Mouse (Mus musculus) liver, embryonic 12.5 days (tissue): Measurements from ENCODE around the gene Psg26. TPM values are rescaled to one million over a fixed set of nuclear protein-coding genes. Genes with fewer than 3 reads are reported as not detected.
"Not testable (repeated sequence)": the region's sequence is repeated elsewhere in the genome, so short reads cannot be mapped to it uniquely, and the experiment has no call there.

ENCODE experiments used
- ATAC-seq: fragments of 200-750 bp; cut with Nextera tagmentation; 2 replicates; pipeline ENCODE4 v1.8.0; 2017; ENCODE audit warnings: moderate number of reproducible peaks, mild to moderate bottlenecking, moderate library complexity
- H3K27ac ChIP-seq: fragments of 300-500 bp; sonication (generic); 2 replicates; pipeline ENCODE4 v1.5.1; 2016; ENCODE audit warnings: mild to moderate bottlenecking
- H3K27me3 ChIP-seq: fragments of 300-500 bp; sonication (generic); replicated peaks from 2 replicates; pipeline ENCODE4 v1.6.1; 2016; ENCODE audit warnings: mild to moderate bottlenecking, moderate library complexity
- H3K36me3 ChIP-seq: fragments of 300-500 bp; sonication (generic); 2 replicates; pipeline ENCODE4 v1.6.1; 2016; ENCODE audit warnings: mild to moderate bottlenecking, moderate library complexity
- H3K4me1 ChIP-seq: fragments of 300-500 bp; sonication (generic); 2 replicates; pipeline ENCODE4 v1.6.1; 2016
- H3K4me2 ChIP-seq: fragments of 300-500 bp; sonication (generic); 2 replicates; pipeline ENCODE4 v1.6.1; 2016; ENCODE audit warnings: mild to moderate bottlenecking, moderate library complexity
- H3K4me3 ChIP-seq: fragments of 300-500 bp; sonication (generic); 2 replicates; pipeline ENCODE4 v1.5.1; 2016; ENCODE audit warnings: mild to moderate bottlenecking, moderate library complexity
- H3K9ac ChIP-seq: fragments of 300-500 bp; sonication (generic); 2 replicates; pipeline ENCODE4 v1.6.1; 2016; ENCODE audit warnings: mild to moderate bottlenecking, moderate library complexity
- H3K9me3 ChIP-seq: fragments of 300-500 bp; sonication (generic); replicated peaks from 2 replicates; pipeline ENCODE4 v1.6.1; 2016; ENCODE audit warnings: mild to moderate bottlenecking, moderate library complexity
- WGBS: fragments of 180-500 bp; shearing (Covaris S2); methylation state at CpG from one replicate; pipeline ENCODE4 v1.1.7; 2016; ENCODE audit not compliant: insufficient replicate concordance; 5-methylcytosine and 5-hydroxymethylcytosine counted together
- polyA plus RNA-seq: library from polyadenylated mRNA; unstranded; fragments of >200 nt; fragmentation: Nextera tagmentation; extraction: Ambion mirVana; gene quantifications from 2 replicates; pipeline ENCODE4 v1.2.1, GENCODE M21; 2016

Psg26 gene
- not detected in 2 replicates for polyA plus RNA-seq

DNA sequence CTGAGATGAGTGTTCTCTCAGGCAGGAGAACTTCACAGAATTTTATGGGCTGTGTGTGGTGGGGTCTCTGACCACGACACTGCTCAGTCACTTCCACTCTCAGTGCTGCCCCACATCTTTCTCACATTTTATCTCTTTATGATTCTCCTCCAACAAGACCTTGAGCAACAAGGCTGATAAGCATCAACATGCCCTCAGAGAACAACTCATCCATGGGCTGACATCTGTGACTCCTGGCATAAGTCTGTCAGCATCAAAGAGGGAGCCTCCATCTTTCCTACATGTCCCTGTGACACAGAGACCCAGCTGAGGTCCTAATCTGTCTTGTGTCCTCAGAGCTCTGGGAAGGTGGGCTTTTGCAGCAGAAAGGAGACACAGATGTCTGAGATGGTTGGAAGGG, at the start of gene Psg26:
Psg26 (minus strand) TSS at position 101 of the 400 bp plus-strand sequence.
- Histone ChIP-seq H3K4me3 (no peak within 1 kb of the TSS), H3K27ac (no peak within 1 kb of the TSS), H3K4me1 (no peaks in the 10 kb centered on the region), H3K9ac (no peak within 1 kb of the TSS), H3K27me3 (no peaks in the 10 kb centered on the region), H3K36me3 (no peaks in the 10 kb centered on the region), H3K4me2 (no peak within 1 kb of the TSS), H3K9me3 (0 out of 2 replicates have a peak, but pooled peaks cover 6% of the 10 kb centered on the region)
- WGBS = 38% methylated on average over 1 of the region's 1 CpGs
- ATAC-seq = no peak

- no peaks in the 10 kb centered on the region for H3K27me3 ChIP-seq
- H3K9ac ChIP-seq = no peak overlapping the region
- no peaks in the 10 kb centered on the region for H3K36me3 ChIP-seq
- H3K27ac ChIP-seq = no peak overlapping the region
- no peak for ATAC-seq
- no peaks in the 10 kb centered on the region for H3K4me1 ChIP-seq
- no peak overlapping the region for H3K4me3 ChIP-seq
- no peaks in the 10 kb centered on the region for H3K9me3 ChIP-seq
- no peak overlapping the region for H3K4me2 ChIP-seq
- WGBS = 42% methylated on average over 3 of the region's 3 CpGs
These were observed 49.4 kb upstream of the Psg26 start for GRCm38 (mm10) chr7:18533420-18533819.

- no peak within 1 kb of the TSS for H3K4me2 ChIP-seq
- no peaks in the 10 kb centered on the region for H3K9me3 ChIP-seq
- no peak within 1 kb of the TSS for H3K27ac ChIP-seq
- WGBS = 65% methylated on average over 1 of the region's 1 CpGs
- ATAC-seq = no peak
- H3K27me3 ChIP-seq = no peaks in the 10 kb centered on the region
- H3K36me3 ChIP-seq = no peaks in the 10 kb centered on the region
- H3K4me3 ChIP-seq = no peak within 1 kb of the TSS
- H3K4me1 ChIP-seq = no peaks in the 10 kb centered on the region
- H3K9ac ChIP-seq = no peak within 1 kb of the TSS
These were observed 48.2 kb upstream of the Psg26 start, which contains the start of gene Psg25 for GRCm38 (mm10) chr7:18532169-18532568. Psg25 (minus strand) TSS chr7:18532269.

- no peaks in the 10 kb centered on the region; the same call in 1 of the 2 replicates for H3K9me3 ChIP-seq
- H3K4me3 ChIP-seq = no peak overlapping the region
- H3K36me3 ChIP-seq = no peaks in the 10 kb centered on the region
- 78% methylated on average over 8 of the region's 8 CpGs for WGBS
- no peaks in the 10 kb centered on the region for H3K27me3 ChIP-seq
- no peak overlapping the region for H3K4me2 ChIP-seq
- H3K27ac ChIP-seq = no peak overlapping the region
- no peak for ATAC-seq
- no peak overlapping the region for H3K9ac ChIP-seq
- H3K4me1 ChIP-seq = no peaks in the 10 kb centered on the region
These were observed 40.7 kb upstream of the Psg26 start for GRCm38 (mm10) chr7:18524668-18525067.

GRCm38 (mm10) chr7:18512848-18513247, 28.9 kb upstream of the Psg26 start:
- H3K4me2 ChIP-seq, H3K27me3 ChIP-seq, H3K4me3 ChIP-seq, H3K27ac ChIP-seq, H3K9me3 ChIP-seq, ATAC-seq, H3K4me1 ChIP-seq, H3K9ac ChIP-seq, H3K36me3 ChIP-seq: not testable (repeated sequence)

GRCm38 (mm10) chr7:18512417-18512816, 28.4 kb upstream of the Psg26 start:
- 53% methylated on average over 2 of the region's 2 CpGs for WGBS
- ATAC-seq, H3K4me2 ChIP-seq: not testable (repeated sequence)

GRCm38 (mm10) chr7:18511479-18511878, 27.5 kb upstream of the Psg26 start:
- H3K4me1 ChIP-seq = no peaks in the 10 kb centered on the region
- no peak for ATAC-seq
- H3K4me3 ChIP-seq = no peak overlapping the region
- H3K27me3 ChIP-seq = no peaks in the 10 kb centered on the region
- WGBS = 21% methylated on average over 9 of the region's 9 CpGs
- H3K9ac ChIP-seq = no peak overlapping the region
- H3K9me3 ChIP-seq = no peaks in the 10 kb centered on the region
- no peak overlapping the region for H3K4me2 ChIP-seq
- no peak overlapping the region for H3K27ac ChIP-seq
- H3K36me3 ChIP-seq = no peaks in the 10 kb centered on the region

More at GRCm38 (mm10) chr7:18512417-18512816, 28.4 kb upstream of the Psg26 start:
- not testable (repeated sequence) for H3K4me1 ChIP-seq, H3K36me3 ChIP-seq, H3K9me3 ChIP-seq, H3K27me3 ChIP-seq, H3K27ac ChIP-seq, H3K9ac ChIP-seq, H3K4me3 ChIP-seq

DNA sequence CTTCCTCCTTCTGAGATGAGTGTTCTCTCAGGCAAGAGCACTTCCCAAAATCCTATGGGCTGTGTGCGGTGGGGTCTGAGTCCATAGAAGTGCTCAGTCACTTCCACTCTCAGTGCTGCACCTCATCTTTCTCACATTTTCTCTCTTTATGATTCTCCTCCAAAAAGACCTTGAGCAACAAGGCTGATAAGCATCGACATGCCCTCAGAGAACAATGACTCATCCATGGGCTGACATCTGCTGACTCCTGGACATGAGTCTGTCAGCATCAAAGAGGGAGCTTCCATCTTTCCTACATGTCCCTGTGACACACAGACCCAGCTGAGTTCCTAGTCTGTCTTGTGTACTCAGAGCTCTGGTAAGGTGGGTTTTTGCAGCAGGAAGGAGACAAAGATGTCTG, 52.0 kb downstream of the Psg26 start, which contains the start of gene Psg28:
Psg28 (minus strand) TSS at position 101 of the 400 bp plus-strand sequence.
- not testable (repeated sequence) for H3K4me2 ChIP-seq, H3K27ac ChIP-seq, H3K4me1 ChIP-seq, H3K36me3 ChIP-seq, H3K4me3 ChIP-seq, ATAC-seq, H3K9ac ChIP-seq, H3K9me3 ChIP-seq, H3K27me3 ChIP-seq
- WGBS = 61% methylated on average over 2 of the region's 2 CpGs

Other genes with a start within 250 kb of the Psg26 start
- gene Mill1, start 238.8 kb downstream of the Psg26 start, polyA plus RNA-seq = not detected in 2 replicates
- not detected in 2 replicates for gene Psg18, start 129.2 kb downstream of the Psg26 start, polyA plus RNA-seq
- not detected in 2 replicates for gene Psg28, start 52.1 kb downstream of the Psg26 start, polyA plus RNA-seq
- gene Psg25, start 48.1 kb upstream of the Psg26 start, polyA plus RNA-seq = not detected in 2 replicates
- not detected in 2 replicates for gene Psg27, start 83.1 kb upstream of the Psg26 start, polyA plus RNA-seq
- gene Psg23, start 132.3 kb upstream of the Psg26 start, polyA plus RNA-seq = not detected in 2 replicates
- gene Psg21, start 172.5 kb upstream of the Psg26 start, polyA plus RNA-seq = not detected in 2 replicates
- gene Psg20, start 202.0 kb upstream of the Psg26 start, polyA plus RNA-seq = not detected in 2 replicates
- gene Psg22, start 233.9 kb upstream of the Psg26 start, polyA plus RNA-seq = 0.06 TPM in 1 of 2 replicates, not detected in the other